Mouse (Mus musculus) embryonic facial prominence, embryonic 11.5 days (tissue): ENCODE results near the gene Gm28269. TPM values are rescaled to one million over a fixed set of nuclear protein-coding genes. Genes with fewer than 3 reads are reported as not detected.

Experiments
- polyA plus RNA-seq: library from polyadenylated mRNA; unstranded; fragments of >200 nt; fragmentation: Nextera tagmentation; extraction: Ambion mirVana; gene quantifications from 2 replicates; pipeline ENCODE4 v1.2.1, GENCODE M21; 2014

Gm28269 gene
- polyA plus RNA-seq, 1 experiment from 2014 or later, result not detected

Other genes starting within 250 kb of the Gm28269 start
- gene Slc6a14, start 30.2 kb downstream of the Gm28269 start, polyA plus RNA-seq, result 0.11 and 0.33 TPM in 2 replicates